Mouse (Mus musculus): ENCODE measurements around the gene Rab8a. TPM values are rescaled to one million over a fixed set of nuclear protein-coding genes. Genes with fewer than 3 reads are reported as not detected.

The Rab8a gene
- polyA plus RNA-seq, 1 experiment, result 122 TPM

DNA sequence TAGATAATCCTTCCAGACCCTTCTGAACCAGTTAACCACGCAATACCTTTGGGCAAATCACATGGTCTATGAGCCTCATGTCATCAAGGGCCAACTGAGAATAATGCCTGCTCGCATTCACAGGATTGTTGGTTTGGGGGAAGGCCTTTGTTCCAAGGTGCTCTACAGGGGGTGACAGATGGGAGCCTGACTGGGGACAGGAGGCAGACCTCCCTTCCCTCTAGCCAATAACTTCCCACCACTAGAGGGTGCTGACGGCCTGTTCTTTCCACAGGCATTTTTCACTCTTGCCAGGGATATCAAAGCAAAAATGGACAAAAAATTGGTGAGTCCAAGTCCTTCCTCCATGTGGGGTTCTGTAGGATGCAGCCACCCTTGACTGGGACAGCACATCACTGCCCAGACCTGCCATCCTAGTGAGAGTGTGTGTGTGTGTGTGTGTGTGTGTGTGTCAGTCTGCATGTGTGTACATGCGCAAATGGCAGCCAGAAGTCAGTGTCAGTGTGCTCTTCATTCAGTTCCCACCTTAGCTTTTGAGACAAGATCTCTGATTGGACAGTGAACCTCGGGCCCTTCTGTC lies 16.4 kb downstream of the Rab8a start:
- H3ac ChIP-seq (ENCODE audit: control insufficient read depth, insufficient read length, low read depth), result no peak overlapping the region
- no peak for TF ChIP-seq MAX (IDR thresholded peaks at IDR 0.05)
- no peak for TF ChIP-seq USF1 (IDR thresholded peaks at IDR 0.05; ENCODE audit: low read depth)
- TF ChIP-seq MYOD1 (IDR thresholded peaks at IDR 0.05; ENCODE audit: control insufficient read depth, insufficient read length, low read depth), result no peak
- no peak for TF ChIP-seq CTCF (IDR thresholded peaks at IDR 0.05; ENCODE audit: control insufficient read depth, insufficient read depth, insufficient read length)
- TF ChIP-seq CEBPB (IDR thresholded peaks at IDR 0.05; ENCODE audit: low read depth), result no peak
- no peak for TF ChIP-seq MYOG (IDR thresholded peaks at IDR 0.05; ENCODE audit: control insufficient read depth, extremely low read depth, insufficient read length)
- TF ChIP-seq FOSL1 (IDR thresholded peaks at IDR 0.05; ENCODE audit: insufficient read depth, low read length, poor library complexity, severe bottlenecking), result no peak
- peaks cover 53% of the 10 kb centered on the region for H3K36me3 ChIP-seq (ENCODE audit: control insufficient read depth, insufficient read depth)
- H3K27me3 ChIP-seq (ENCODE audit: control insufficient read depth, insufficient read depth, insufficient read length), result no peaks in the 10 kb centered on the region
- no peaks in the 10 kb centered on the region for H3K79me2 ChIP-seq (ENCODE audit: control insufficient read depth, insufficient read depth)
- H3K79me3 ChIP-seq (ENCODE audit: low read depth), result no peaks in the 10 kb centered on the region
- H3K4me3 ChIP-seq (ENCODE audit: insufficient read depth, poor library complexity, severe bottlenecking), result no peak overlapping the region

GRCm38 (mm10) chr8:72183554-72184202 lies 22.7 kb downstream of the Rab8a start:
- no peaks in the 10 kb centered on the region for H3K79me2 ChIP-seq (ENCODE audit: control insufficient read depth, insufficient read depth)
- no peak for TF ChIP-seq FOSL1 (IDR thresholded peaks at IDR 0.05; ENCODE audit: insufficient read depth, low read length, poor library complexity, severe bottlenecking)
- TF ChIP-seq MAX (IDR thresholded peaks at IDR 0.05), result no peak
- TF ChIP-seq USF1 (IDR thresholded peaks at IDR 0.05; ENCODE audit: low read depth), result no peak
- no peak for TF ChIP-seq CTCF (IDR thresholded peaks at IDR 0.05; ENCODE audit: control insufficient read depth, insufficient read depth, insufficient read length)

DNA sequence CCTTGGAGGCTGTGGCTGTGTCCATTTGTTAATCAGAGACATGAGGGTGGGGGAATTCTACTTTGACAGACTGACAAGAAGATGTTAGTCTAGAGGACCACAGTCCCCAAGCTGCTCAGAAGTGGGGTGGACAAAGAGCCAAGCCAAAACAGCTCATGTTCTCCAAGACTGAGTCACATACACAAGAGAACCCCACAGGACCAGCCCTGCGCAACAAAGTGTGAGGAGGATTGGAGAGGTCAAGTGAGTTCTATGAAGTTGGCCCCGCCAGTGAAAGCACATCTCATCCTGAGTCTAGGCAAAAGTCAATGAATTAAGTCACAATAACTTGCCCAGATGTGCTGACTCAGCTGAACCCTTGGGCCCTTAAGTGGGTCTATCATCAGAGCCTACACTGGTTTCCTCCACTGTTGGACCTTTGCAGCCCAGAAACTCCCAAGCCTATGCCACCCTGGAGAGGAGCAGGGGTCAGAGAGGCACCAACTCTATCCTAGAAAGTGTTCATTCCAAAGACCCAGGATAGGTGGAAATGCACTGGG lies 26.9 kb downstream of the Rab8a start:
- no peak for TF ChIP-seq CEBPB (IDR thresholded peaks at IDR 0.05; ENCODE audit: low read depth)
- no peak for TF ChIP-seq MAX (IDR thresholded peaks at IDR 0.05)
- no peak for TF ChIP-seq CTCF (IDR thresholded peaks at IDR 0.05; ENCODE audit: control insufficient read depth, insufficient read depth, insufficient read length)
- TF ChIP-seq FOSL1 (IDR thresholded peaks at IDR 0.05; ENCODE audit: insufficient read depth, low read length, poor library complexity, severe bottlenecking), result no peak
- no peak for TF ChIP-seq USF1 (IDR thresholded peaks at IDR 0.05; ENCODE audit: low read depth)
- TF ChIP-seq MYOD1 (IDR thresholded peaks at IDR 0.05; ENCODE audit: control insufficient read depth, insufficient read length, low read depth), result no peak
- TF ChIP-seq MYOG (IDR thresholded peaks at IDR 0.05; ENCODE audit: control insufficient read depth, extremely low read depth, insufficient read length), result no peak
- Histone ChIP-seq H3K27me3 (ENCODE audit: control insufficient read depth, insufficient read depth, insufficient read length) (no peaks in the 10 kb centered on the region), H3K36me3 (ENCODE audit: control insufficient read depth, insufficient read depth) (no peaks in the 10 kb centered on the region), H3K79me2 (ENCODE audit: control insufficient read depth, insufficient read depth) (no peaks in the 10 kb centered on the region), H3K79me3 (ENCODE audit: low read depth) (no peaks in the 10 kb centered on the region), H3ac (ENCODE audit: control insufficient read depth, insufficient read length, low read depth) (no peak overlapping the region), H3K4me3 (ENCODE audit: insufficient read depth, poor library complexity, severe bottlenecking) (no peak overlapping the region)

More at GRCm38 (mm10) chr8:72183554-72184202, 22.7 kb downstream of the Rab8a start:
- Histone ChIP-seq H3ac (ENCODE audit: control insufficient read depth, insufficient read length, low read depth) (no peak overlapping the region), H3K36me3 (ENCODE audit: control insufficient read depth, insufficient read depth) (peaks cover 9% of the 10 kb centered on the region), H3K4me3 (ENCODE audit: insufficient read depth, poor library complexity, severe bottlenecking) (no peak overlapping the region), H3K27me3 (ENCODE audit: control insufficient read depth, insufficient read depth, insufficient read length) (no peaks in the 10 kb centered on the region), H3K79me3 (ENCODE audit: low read depth) (no peaks in the 10 kb centered on the region)

DNA sequence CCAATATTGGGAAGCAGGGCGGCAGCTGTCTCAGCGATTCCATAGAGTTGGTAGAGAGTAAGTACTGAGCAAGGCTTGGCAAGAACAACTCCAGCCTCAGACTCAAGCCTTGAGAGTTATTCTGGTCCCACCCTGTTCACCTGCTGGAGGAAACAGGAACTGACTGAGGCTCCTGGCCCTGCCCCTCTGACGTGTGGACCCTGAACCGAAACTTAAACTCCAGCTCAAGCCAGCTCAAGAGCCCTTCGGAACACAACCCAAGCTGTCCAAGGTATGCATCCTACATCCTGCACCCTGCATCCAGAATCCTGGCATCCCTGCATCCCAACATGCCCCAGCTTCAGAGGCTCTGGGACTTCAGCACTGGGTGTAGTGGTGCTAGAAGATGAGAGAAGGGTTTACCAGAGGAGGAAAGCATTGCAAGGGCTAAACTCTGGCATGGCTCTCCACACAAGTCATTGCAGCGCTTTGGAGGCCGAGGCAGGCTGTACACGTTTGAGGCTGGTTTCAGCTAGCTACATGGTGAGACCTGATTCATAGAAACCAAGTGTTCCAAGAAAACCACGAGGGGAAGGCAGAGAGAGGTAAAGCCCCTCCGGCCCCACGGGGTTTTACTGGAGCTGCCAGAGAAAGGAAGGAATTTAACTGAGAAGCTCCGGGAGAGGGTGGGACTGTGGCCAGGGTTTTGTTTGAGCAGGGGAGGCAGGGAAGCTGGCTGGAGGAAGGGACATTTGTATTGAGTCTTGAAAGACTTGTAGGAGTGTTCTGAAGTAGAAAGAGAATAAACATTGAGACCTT lies 28.6 kb downstream of the Rab8a start, which contains the start of gene Hsh2d:
Gene Hsh2d (plus strand): TSS at position 222 of the 798 bp plus-strand sequence.
- no peak within 1 kb of the TSS for H3ac ChIP-seq (ENCODE audit: control insufficient read depth, insufficient read length, low read depth)
- TF ChIP-seq CTCF (IDR thresholded peaks at IDR 0.05; ENCODE audit: control insufficient read depth, insufficient read depth, insufficient read length) (no peak), MYOG (IDR thresholded peaks at IDR 0.05; ENCODE audit: control insufficient read depth, extremely low read depth, insufficient read length) (no peak), FOSL1 (IDR thresholded peaks at IDR 0.05; ENCODE audit: insufficient read depth, low read length, poor library complexity, severe bottlenecking) (no peak)

DNA sequence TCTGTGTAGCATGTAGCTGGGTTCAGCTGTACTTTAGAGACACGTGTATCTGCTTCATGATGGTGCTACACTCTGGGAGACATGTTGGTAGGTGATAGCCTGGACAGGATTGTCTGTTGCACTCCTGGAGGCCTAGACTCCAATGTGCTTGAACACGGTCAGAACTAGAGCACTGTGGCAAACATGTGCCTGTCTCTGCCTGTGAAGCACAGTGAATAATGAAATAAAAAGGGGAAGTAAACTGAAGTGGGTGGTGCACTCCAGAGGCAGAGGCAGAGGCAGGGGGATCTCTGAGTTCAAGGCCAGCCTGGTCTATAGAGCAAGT lies 29.2 kb downstream of the Rab8a start:
- Histone ChIP-seq H3K27me3 (ENCODE audit: control insufficient read depth, insufficient read depth, insufficient read length) (no peaks in the 10 kb centered on the region), H3K79me2 (ENCODE audit: control insufficient read depth, insufficient read depth) (no peaks in the 10 kb centered on the region), H3K4me3 (ENCODE audit: insufficient read depth, poor library complexity, severe bottlenecking) (no peak overlapping the region), H3K36me3 (ENCODE audit: control insufficient read depth, insufficient read depth) (no peaks in the 10 kb centered on the region), H3ac (ENCODE audit: control insufficient read depth, insufficient read length, low read depth) (no peak overlapping the region), H3K79me3 (ENCODE audit: low read depth) (no peaks in the 10 kb centered on the region)
- TF ChIP-seq MAX (IDR thresholded peaks at IDR 0.05), result no peak
- no peak for TF ChIP-seq FOSL1 (IDR thresholded peaks at IDR 0.05; ENCODE audit: insufficient read depth, low read length, poor library complexity, severe bottlenecking)
- no peak for TF ChIP-seq CEBPB (IDR thresholded peaks at IDR 0.05; ENCODE audit: low read depth)

More for the DNA sequence above, 28.6 kb downstream of the Rab8a start, which contains the start of gene Hsh2d:
- no peaks in the 10 kb centered on the region for H3K79me2 ChIP-seq (ENCODE audit: control insufficient read depth, insufficient read depth)
- H3K36me3 ChIP-seq (ENCODE audit: control insufficient read depth, insufficient read depth), result no peaks in the 10 kb centered on the region
- H3K79me3 ChIP-seq (ENCODE audit: low read depth), result no peaks in the 10 kb centered on the region
- H3K4me3 ChIP-seq (ENCODE audit: insufficient read depth, poor library complexity, severe bottlenecking), result no peak within 1 kb of the TSS
- H3K27me3 ChIP-seq (ENCODE audit: control insufficient read depth, insufficient read depth, insufficient read length), result no peaks in the 10 kb centered on the region

All from C2C12 (cell line).